Mouse (Mus musculus): ENCODE measurements around the gene Tnrc6c. TPM values are rescaled to one million over a fixed set of nuclear protein-coding genes. Genes with fewer than 3 reads are reported as not detected.

Tnrc6c gene
- polyA plus RNA-seq, 1 experiment from 2014 or later, result 14.4 TPM

DNA sequence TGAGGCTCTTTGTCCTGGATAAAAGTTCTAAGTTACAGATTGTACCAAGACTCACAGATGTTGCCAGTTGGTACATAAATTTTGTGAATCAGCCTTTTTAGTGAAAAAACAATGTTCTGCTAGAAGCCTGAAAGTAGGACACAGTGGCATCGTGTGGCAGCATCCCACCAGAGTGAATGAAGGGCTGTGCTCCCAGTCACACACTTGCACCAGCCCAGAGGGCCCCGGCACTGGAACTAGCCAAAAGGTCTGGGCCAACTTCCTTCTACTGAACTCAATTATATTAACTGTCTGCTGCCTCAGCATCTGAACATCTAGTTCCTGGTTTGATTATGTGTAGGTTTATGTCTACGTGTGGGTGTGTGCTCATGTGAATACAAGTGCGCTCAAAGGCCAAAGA, 72.9 kb downstream of the Tnrc6c start:
- Histone ChIP-seq H3K27me3 (ENCODE audit: insufficient read depth, poor library complexity, severe bottlenecking) (no peaks in the 10 kb centered on the region), H3K36me3 (peaks cover 42% of the 10 kb centered on the region), H3K9me3 (no peaks in the 10 kb centered on the region), H3K27ac (no peak overlapping the region), H3K4me1 (replicated peaks) (no peaks in the 10 kb centered on the region), H3K4me3 (no peak overlapping the region)
- 91% methylated on average over 4 of the region's 4 CpGs for WGBS
- no peak for DNase-seq (ENCODE audit: low spot score)

DNA sequence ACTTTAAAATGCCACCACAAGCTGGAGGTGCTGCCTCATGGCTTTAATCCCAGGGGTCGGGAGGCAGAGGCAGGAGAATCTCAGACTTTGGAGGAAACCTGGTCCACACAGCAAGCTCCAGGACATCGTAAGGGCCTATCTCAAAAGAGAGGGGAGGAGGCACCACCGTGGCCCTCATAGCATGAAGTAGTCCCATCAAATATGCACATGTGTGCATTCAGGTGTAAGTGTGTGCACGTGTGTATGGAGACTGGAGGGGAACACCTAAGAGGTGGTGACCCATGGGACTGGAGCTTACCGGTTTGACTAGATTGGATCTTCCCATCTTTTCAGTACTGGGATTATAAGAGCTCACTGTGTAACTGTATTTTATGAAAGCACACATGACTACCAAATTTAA, 74.2 kb downstream of the Tnrc6c start:
- 92% methylated on average over 5 of the region's 5 CpGs for WGBS
- no peaks in the 10 kb centered on the region for H3K9me3 ChIP-seq
- no peaks in the 10 kb centered on the region for H3K4me1 ChIP-seq (replicated peaks)
- H3K27ac ChIP-seq, result no peak overlapping the region
- peaks cover 40% of the 10 kb centered on the region for H3K36me3 ChIP-seq
- no peak for DNase-seq (ENCODE audit: low spot score)
- no peak overlapping the region for H3K4me3 ChIP-seq
- H3K27me3 ChIP-seq (ENCODE audit: insufficient read depth, poor library complexity, severe bottlenecking), result no peaks in the 10 kb centered on the region

DNA sequence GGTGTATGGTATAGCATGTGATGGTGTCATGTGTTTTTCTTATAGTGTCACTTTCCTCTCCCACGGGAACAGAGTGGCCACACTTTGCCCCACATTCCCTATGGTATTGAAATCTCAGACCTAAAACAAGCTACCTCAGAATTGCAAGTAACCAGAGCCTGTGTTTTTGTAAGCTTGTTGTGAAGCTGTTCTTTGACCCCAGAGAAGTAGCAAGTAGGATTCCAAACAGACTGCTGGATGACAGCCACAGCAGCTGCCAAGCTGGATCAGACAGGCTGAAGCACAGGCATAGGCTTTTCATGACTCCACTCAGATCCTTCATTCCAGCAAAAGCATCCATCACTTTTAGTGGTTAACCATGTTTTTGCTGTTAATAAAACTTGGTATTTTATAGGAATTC, 74.8 kb downstream of the Tnrc6c start:
- no peak overlapping the region for H3K27ac ChIP-seq
- no peaks in the 10 kb centered on the region for H3K4me1 ChIP-seq (replicated peaks)
- WGBS, result 60% methylated on average over 1 of the region's 1 CpGs
- no peaks in the 10 kb centered on the region for H3K9me3 ChIP-seq
- H3K27me3 ChIP-seq (ENCODE audit: insufficient read depth, poor library complexity, severe bottlenecking), result no peaks in the 10 kb centered on the region
- no peak for DNase-seq (ENCODE audit: low spot score)
- H3K4me3 ChIP-seq, result no peak overlapping the region
- H3K36me3 ChIP-seq, result peaks cover 40% of the 10 kb centered on the region

DNA sequence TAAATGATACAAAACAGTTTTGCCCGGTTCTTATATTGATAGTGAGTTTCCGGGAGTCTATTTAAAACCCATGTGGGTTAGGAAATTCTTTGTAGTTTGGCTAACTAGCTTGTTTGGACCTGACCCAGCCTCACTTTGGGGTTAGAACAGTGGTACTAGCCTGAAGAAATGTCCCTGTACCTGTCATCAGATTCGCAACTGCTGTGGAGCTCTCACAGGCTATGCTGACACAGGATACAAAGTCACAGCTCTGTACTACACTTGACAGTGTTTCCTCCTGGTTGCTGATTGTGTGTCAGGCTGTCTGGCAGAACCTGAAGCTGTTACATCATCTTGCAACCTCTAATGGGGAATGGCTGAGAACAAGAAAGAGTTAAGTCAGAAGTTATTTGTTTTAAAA, 75.3 kb downstream of the Tnrc6c start:
- Histone ChIP-seq H3K27ac (no peak overlapping the region), H3K36me3 (peaks cover 43% of the 10 kb centered on the region), H3K9me3 (no peaks in the 10 kb centered on the region), H3K27me3 (ENCODE audit: insufficient read depth, poor library complexity, severe bottlenecking) (no peaks in the 10 kb centered on the region), H3K4me3 (no peak overlapping the region), H3K4me1 (replicated peaks) (no peaks in the 10 kb centered on the region)
- no peak for DNase-seq (ENCODE audit: low spot score)
- WGBS, result 90% methylated on average over 3 of the region's 3 CpGs

DNA sequence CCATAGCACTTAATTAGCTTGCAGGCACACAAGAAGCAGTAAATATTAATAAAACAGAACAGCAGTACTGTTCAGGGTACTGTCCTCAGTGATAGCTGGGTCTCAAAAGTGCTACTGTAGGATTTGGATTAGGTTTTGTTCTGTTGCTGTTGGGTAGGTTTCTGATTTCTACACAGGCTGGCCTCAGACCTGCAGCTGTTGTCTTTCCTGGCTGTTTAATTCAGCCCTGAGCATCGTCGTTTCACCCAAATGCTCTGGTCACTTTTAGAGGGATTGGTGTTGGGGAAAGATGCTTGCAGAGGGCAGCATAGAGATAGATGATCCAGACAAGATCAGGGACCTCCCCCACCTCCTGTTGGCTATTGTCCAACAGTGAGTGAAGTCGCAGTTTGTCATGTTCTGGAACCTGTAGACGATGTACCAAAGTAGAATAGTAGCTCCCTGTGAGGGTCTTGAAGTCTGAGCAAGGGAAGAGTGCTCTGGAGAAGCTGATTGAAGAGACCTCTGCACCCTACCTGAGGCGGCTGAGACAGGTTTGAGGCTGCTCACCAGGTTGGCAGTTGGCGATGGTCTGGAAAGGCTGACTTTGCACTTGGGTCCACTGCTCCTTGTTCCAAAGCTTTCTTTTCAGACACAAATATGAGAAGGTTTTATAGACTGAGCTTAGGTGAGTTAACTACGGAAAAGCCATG, 75.9 kb downstream of the Tnrc6c start:
- no peak for DNase-seq (ENCODE audit: low spot score)
- Histone ChIP-seq H3K27me3 (ENCODE audit: insufficient read depth, poor library complexity, severe bottlenecking) (no peaks in the 10 kb centered on the region), H3K36me3 (peaks cover 42% of the 10 kb centered on the region), H3K9me3 (no peaks in the 10 kb centered on the region), H3K4me3 (no peak overlapping the region), H3K27ac (no peak overlapping the region), H3K4me1 (replicated peaks) (no peaks in the 10 kb centered on the region)
- 84% methylated on average over 7 of the region's 7 CpGs for WGBS

DNA sequence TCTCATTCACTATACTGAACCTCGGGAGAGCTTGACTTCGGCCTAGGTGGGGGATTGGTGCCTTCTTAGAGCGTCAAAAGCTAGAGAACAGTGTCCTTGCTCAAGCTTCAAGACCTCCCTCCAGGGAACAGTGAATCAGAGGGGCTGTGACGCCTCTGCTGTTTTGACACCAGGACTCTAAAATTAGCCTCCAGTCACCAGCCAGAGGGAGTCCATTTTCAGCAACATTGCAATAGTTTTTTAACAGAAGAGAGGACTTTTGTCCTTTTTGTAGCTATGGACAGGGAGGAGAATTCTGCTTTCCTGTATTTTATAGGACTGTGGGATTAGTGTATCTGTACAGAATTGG, 76.4 kb downstream of the Tnrc6c start:
- DNase-seq (ENCODE audit: low spot score), result no peak
- no peak overlapping the region for H3K4me3 ChIP-seq
- WGBS, result 77% methylated on average over 4 of the region's 4 CpGs

DNA sequence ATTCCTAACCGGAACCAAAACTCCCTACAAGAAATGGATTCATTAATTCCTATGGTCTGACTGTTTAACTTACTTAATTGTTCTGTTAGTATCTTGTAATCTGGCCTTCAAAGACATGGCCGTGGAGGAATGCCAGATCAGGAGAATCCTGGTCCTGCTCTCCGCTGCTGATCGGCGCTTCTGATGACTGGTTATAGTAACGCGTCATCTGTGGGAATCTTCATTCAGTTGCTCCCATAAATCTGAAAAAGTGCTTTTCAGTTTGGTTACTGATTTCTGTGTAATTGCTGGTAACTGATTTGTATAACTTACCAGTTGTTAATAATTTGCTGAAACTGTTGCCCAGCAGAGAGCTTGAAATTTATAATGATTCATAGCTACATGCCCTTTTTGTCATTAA, 77.4 kb downstream of the Tnrc6c start:
- 97% methylated on average over 7 of the region's 7 CpGs for WGBS
- no peak overlapping the region for H3K27ac ChIP-seq
- no peak overlapping the region for H3K4me3 ChIP-seq
- no peak for DNase-seq (ENCODE audit: low spot score)
- H3K36me3 ChIP-seq, result peaks cover 46% of the 10 kb centered on the region
- H3K27me3 ChIP-seq (ENCODE audit: insufficient read depth, poor library complexity, severe bottlenecking), result no peaks in the 10 kb centered on the region
- H3K9me3 ChIP-seq, result no peaks in the 10 kb centered on the region
- no peaks in the 10 kb centered on the region for H3K4me1 ChIP-seq (replicated peaks)

More for the DNA sequence above, 76.4 kb downstream of the Tnrc6c start:
- H3K4me1 ChIP-seq (replicated peaks), result no peaks in the 10 kb centered on the region
- no peaks in the 10 kb centered on the region for H3K27me3 ChIP-seq (ENCODE audit: insufficient read depth, poor library complexity, severe bottlenecking)
- H3K27ac ChIP-seq, result no peak overlapping the region
- H3K9me3 ChIP-seq, result no peaks in the 10 kb centered on the region
- H3K36me3 ChIP-seq, result peaks cover 42% of the 10 kb centered on the region

DNA sequence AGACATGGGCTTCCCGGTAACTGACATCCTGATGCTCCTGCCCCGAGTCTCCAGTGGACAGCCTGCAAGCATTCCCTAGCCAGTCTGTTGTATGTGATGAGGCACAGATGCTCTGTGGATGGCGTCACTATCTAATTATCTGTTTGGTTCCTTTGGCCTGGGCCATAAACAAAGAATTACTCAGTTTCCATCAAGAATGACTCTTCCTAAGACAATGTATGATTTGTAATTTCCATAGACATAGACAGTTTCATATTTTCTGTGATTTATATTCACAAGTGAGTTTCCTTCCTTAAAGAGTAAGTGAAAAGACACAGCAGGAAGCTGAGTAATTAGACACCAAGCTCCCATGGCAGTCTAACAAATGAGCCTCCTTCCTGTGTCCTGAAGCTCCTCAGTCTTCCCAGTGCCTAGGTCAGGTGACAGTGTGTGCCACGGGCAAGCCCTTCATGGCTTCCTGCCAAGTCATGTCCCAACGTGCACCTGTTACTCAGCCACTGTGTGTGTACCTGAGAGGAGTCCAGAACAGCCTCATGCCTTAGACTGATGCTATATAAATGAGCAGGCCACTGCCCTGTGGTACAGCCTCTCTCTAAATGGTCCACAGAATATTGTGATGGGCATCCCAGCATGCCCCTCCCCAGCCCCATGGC, 82.1 kb downstream of the Tnrc6c start:
- Histone ChIP-seq H3K36me3 (peaks cover 91% of the 10 kb centered on the region), H3K9me3 (no peaks in the 10 kb centered on the region), H3K27me3 (ENCODE audit: insufficient read depth, poor library complexity, severe bottlenecking) (no peaks in the 10 kb centered on the region), H3K27ac (no peak overlapping the region), H3K4me3 (no peak overlapping the region), H3K4me1 (replicated peaks) (no peaks in the 10 kb centered on the region)
- WGBS, result 86% methylated on average over 5 of the region's 5 CpGs
- no peak for DNase-seq (ENCODE audit: low spot score)

DNA sequence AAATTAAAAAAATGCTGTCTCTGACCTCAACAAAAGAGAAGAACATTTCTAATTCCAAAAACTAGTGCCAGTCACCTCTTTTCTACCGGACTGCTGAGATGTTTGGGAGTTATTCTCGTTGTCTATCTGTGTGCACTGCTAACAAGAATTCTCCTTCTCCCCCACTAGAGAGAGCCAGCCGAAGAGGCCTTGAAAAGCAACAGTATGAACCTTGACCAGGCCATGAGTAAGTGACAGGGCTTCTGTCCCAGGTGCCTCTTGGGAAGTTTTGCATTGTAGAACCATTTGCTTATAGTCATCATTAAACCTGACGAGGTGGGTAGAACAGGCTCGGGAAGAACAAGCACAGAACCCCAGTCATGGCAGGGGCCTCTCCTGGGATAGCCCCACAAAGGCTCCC, 84.0 kb downstream of the Tnrc6c start:
- no peaks in the 10 kb centered on the region for H3K9me3 ChIP-seq
- peaks cover 99% of the 10 kb centered on the region for H3K36me3 ChIP-seq
- DNase-seq (ENCODE audit: low spot score), result no peak
- 89% methylated on average over 5 of the region's 5 CpGs for WGBS
- H3K4me3 ChIP-seq, result no peak overlapping the region
- H3K27me3 ChIP-seq (ENCODE audit: insufficient read depth, poor library complexity, severe bottlenecking), result no peaks in the 10 kb centered on the region
- no peak overlapping the region for H3K27ac ChIP-seq
- no peaks in the 10 kb centered on the region for H3K4me1 ChIP-seq (replicated peaks)

DNA sequence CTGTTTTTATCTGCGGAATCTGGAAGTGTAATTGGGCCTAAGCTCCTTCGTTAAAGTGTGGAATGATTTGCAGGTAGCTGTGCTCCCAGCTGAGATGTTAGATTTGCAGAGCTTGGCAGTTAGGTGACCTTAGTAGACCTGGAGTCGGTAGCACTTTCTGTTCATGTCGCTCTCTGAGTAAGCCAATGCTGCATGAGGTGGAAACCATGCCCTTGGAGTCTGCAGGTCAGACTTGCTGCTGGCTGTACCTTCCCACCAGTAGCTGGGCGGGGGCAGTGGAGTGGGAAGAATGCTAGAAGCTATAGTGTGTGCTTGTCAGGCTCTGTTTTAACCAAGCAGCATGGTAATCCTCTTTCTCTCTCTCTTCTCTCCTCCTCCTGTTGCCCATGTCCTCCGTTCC, 87.0 kb downstream of the Tnrc6c start:
- Histone ChIP-seq H3K4me1 (replicated peaks) (no peaks in the 10 kb centered on the region), H3K27ac (no peak overlapping the region), H3K4me3 (no peak overlapping the region), H3K9me3 (no peaks in the 10 kb centered on the region), H3K27me3 (ENCODE audit: insufficient read depth, poor library complexity, severe bottlenecking) (no peaks in the 10 kb centered on the region), H3K36me3 (peaks cover 100% of the 10 kb centered on the region)
- WGBS, result 91% methylated on average over 6 of the region's 6 CpGs
- no peak for DNase-seq (ENCODE audit: low spot score)

DNA sequence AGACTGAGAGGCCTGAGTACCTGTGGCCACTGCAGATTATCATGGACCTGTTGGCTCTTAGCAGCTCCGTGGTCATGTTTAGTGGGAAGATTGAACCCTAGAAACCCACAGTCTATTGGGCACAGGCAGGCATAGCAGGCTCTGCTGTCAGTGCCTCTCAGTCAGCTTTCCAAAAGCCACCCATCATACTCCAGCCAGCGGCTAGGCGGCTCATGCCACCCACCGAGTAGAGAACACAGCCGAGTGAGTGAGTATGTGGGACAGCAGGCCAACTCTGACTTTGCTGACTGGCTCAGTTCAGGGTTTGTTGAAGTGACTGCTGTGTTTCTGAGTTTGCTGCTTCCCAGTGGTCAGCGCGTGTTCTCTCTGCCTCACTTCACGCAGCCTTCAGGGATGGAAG, 88.2 kb downstream of the Tnrc6c start:
- Histone ChIP-seq H3K4me1 (replicated peaks) (no peaks in the 10 kb centered on the region), H3K9me3 (no peaks in the 10 kb centered on the region), H3K27me3 (ENCODE audit: insufficient read depth, poor library complexity, severe bottlenecking) (no peaks in the 10 kb centered on the region), H3K36me3 (peaks cover 100% of the 10 kb centered on the region), H3K4me3 (no peak overlapping the region), H3K27ac (no peak overlapping the region)
- 89% methylated on average over 8 of the region's 8 CpGs for WGBS
- no peak for DNase-seq (ENCODE audit: low spot score)

DNA sequence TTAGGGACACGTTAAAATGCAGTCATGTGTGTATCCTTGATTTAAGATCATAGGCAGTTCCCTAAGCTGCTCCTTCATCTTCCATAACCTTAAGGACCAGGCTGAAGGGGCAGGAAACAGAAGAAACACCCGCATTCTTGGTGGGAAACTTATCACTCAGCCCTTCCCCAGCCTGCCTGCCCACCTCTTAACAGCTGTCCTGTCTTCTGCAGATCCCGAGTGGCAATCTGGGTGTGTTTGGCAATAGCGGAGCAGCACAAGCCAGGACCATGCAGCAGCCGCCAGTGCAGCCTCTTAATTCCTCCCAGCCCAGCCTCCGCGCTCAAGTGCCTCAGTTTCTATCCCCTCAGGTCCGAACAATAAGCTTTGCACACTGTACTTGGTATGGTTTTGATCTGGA, 88.6 kb downstream of the Tnrc6c start:
- Histone ChIP-seq H3K27me3 (ENCODE audit: insufficient read depth, poor library complexity, severe bottlenecking) (no peaks in the 10 kb centered on the region), H3K4me1 (replicated peaks) (no peaks in the 10 kb centered on the region), H3K36me3 (peaks cover 100% of the 10 kb centered on the region), H3K27ac (no peak overlapping the region), H3K9me3 (no peaks in the 10 kb centered on the region), H3K4me3 (no peak overlapping the region)
- no peak for DNase-seq (ENCODE audit: low spot score)
- 89% methylated on average over 8 of the region's 8 CpGs for WGBS

DNA sequence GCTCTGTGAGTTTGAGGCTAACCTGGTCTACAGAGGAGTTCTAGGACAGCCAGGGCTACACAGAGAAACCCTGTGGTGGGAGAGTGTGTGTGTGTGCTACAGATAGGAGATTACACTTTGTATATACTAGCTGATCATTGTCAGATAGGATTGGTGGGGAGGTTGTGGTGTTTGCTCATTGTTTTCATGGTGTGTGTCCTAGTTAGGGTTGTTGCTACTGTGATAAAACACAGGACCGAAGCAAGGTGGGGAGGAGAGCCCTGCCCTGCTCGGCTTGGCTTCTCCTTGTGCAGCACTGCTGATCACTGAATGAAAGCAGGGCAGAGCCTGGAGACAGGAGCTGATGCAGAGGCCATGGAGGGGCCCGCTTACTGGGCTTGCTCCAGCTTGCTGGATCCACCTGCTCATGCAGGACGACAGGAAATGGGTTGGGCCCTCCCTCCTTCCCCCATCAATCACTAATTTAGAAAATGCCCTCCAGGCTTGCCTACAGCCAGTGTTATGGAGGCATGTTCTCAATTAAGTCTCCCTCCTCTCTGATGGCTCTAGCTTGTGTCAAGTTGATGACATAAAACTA, 89.5 kb downstream of the Tnrc6c start:
- Histone ChIP-seq H3K36me3 (peaks cover 100% of the 10 kb centered on the region), H3K27me3 (ENCODE audit: insufficient read depth, poor library complexity, severe bottlenecking) (no peaks in the 10 kb centered on the region), H3K9me3 (no peaks in the 10 kb centered on the region), H3K27ac (no peak overlapping the region), H3K4me1 (replicated peaks) (no peaks in the 10 kb centered on the region), H3K4me3 (no peak overlapping the region)
- DNase-seq (ENCODE audit: low spot score), result no peak
- WGBS, result 85% methylated on average over 4 of the region's 4 CpGs
